Mouse (Mus musculus): ENCODE data around the gene Olfr1393.
"Not testable (repeated sequence)": the region's sequence is repeated elsewhere in the genome, so short reads cannot be mapped to it uniquely, and the experiment has no call there.

Gene Olfr1393

DNA sequence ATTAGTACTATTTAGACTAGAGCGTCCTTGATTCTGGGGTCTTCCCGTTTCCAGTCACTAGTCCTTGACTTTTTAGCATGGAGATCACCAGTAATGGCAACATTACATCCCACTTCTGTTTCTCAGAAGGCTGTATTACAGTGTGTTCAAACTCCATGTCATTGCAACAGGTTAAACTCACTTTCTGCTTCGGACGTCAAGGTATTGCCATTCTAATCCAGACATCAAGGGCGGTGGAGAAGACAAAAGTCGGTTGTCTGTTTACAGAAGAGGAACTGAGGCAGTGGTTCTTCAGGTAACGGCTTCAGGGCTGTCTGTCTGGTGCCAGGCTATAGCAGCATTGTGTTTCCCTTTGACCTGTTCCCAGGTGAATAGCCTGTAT lies 26.7 kb upstream of the Olfr1393 start:
- DNase-seq (ENCODE audit: low spot score), result no peak

DNA sequence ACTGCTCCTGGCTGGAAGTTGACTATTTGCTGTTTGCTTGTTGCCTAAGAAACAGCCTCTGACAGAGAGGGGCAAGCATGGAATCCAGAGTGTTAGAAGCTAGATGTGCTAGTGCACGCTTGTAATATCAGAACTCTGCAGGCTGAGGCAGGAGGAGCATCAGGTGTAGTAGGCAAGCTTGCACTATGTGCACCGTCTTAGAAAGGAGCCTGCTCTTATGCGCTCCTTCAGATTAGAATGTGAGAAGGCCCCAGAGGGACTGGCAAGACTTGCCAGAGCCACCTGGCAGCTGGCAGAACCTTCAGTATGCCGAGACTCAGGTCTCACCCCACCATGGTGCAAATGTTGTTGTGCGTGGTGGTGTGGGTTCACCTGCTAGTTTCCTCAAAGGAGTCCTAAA lies 26.1 kb upstream of the Olfr1393 start:
- no peak for DNase-seq (ENCODE audit: low spot score)

DNA sequence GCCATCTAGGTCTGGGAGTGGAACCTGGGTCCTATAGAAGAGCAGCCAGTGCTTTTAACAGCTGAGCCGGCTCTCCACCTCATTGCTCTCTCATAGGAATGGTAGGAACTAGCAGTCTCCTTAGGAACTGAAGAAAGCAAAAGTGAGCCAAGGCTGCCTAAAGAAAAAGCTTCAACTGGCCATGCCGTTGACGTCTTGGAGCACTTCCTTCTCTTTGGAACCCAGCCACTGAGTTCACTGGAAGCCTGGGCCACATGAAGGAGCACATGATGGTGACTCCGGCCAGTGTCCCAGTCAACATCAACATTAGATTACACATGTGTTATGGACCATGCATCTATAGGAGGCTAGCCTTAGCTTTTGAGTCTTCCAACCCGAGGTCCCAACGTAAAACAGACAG lies 25.1 kb upstream of the Olfr1393 start:
- DNase-seq (ENCODE audit: low spot score), result no peak

DNA sequence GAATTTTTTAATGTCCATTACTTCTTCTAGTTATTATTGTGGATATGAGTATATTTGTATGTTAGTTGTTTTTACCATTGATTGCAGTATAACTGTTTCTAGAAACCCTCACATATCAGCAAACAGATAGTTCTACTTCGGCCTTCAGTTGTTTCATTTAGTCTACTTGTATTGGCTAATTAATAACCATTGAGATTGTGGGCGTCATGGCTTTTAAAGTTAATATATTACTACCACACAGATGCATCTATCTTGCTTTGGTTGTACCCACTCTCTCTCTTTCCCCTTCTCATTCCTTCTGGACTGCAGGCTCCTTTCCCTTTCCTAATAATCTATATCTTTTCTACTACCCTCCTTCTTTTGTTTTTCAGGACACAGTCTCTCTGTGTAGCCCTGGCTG lies 18.8 kb upstream of the Olfr1393 start:
- no peak for DNase-seq (ENCODE audit: low spot score)

DNA sequence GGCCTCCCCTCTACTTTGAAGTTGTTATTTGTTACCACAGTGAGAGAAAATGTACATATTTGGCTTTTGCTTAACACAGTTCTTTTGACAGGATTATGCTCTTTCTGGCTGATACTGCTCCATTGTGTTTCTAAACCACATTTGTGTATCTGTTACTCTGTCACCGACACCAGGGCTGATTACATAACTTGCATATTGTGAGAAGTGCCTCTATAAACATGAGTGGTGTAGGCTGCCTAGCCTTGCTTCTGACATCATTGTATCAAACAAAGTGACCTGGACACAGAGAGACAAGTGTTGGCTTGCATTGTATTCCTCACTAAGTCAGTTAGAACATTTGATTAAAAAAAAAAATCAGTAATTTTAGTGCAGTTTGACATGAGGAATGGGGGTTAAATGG lies 18.3 kb upstream of the Olfr1393 start:
- no peak for DNase-seq (ENCODE audit: low spot score)

DNA sequence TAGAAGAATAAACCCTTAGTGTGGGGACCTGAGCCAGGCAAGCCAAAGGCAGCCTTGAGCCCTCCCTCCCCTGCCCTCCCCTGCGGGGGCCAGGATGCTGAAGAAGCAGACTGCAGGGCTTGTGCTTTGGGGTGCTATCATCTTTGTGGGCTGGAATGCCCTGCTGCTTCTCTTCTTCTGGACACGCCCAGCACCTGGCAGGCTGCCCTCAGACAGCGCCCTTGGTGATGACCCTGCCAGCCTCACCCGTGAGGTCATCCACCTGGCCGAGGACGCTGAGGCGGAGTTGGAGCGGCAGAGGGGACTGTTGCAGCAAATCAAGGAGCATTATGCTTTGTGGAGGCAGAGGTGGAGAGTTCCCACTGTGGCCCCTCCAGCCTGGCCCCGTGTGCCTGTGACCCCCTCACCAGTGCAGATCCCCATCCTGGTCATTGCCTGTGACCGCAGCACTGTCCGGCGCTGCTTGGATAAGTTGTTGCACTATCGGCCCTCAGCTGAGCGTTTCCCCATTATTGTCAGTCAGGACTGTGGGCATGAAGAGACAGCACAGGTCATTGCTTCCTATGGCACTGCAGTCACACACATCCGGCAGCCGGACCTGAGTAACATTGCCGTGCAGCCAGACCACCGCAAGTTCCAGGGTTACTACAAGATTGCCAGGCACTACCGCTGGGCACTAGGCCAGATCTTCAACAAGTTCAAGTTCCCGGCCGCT lies 17.3 kb upstream of the Olfr1393 start:
- peak; percentile 59 for DNase-seq (ENCODE audit: low spot score)

DNA sequence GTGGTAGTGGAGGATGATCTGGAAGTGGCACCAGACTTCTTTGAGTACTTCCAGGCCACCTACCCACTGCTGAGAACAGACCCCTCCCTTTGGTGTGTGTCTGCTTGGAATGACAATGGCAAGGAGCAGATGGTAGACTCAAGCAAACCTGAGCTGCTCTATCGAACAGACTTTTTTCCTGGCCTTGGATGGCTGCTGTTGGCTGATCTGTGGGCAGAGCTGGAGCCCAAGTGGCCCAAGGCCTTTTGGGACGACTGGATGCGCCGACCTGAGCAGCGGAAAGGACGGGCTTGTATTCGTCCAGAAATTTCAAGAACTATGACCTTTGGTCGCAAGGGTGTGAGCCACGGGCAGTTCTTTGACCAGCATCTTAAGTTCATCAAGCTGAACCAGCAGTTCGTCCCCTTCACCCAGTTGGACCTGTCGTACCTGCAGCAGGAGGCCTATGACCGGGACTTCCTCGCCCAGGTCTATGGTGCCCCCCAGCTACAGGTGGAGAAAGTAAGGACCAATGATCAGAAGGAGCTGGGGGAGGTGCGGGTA lies 16.7 kb upstream of the Olfr1393 start:
- DNase-seq (ENCODE audit: low spot score), result no peak

DNA sequence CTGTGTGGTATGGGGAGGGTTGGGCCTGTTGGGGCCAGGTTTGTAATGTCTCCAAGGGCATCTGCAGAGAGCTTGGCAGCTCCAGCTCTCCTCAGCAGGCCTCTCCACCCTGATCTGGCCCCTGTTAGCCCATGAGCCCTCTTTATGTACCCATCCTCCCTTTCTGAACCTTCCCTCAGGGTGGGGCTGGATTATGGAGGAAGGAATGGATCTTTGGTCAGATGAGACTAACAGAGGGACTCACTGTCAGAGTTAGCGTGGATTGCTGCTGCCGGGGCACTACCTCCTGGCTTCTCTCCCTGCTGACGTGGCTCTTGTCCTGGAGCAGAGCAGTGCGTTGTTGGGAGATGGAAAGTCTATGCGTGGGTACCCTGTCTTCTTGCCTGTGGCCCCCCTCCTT lies 15.8 kb upstream of the Olfr1393 start:
- no peak for DNase-seq (ENCODE audit: low spot score)

DNA sequence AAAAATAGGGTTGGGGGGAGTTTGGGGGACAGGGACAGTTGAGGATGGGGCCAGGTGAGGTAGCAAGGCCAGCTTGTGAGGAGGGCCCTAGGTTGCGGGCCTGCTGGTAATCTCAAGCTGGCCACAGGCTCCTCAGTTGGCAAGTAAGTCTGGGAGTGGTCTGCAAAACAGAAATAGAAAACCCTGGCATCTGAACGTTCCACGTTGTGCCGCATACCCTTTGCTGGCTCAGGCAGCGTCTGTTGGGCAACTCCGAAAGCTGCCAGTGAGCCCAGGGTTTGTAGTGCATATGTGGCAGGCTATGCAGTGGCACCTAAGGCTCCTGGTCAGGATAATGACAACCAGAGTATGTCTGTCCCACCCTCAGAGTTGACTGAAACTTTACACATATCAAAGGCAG lies 15.0 kb upstream of the Olfr1393 start:
- DNase-seq (ENCODE audit: low spot score), result no peak

DNA sequence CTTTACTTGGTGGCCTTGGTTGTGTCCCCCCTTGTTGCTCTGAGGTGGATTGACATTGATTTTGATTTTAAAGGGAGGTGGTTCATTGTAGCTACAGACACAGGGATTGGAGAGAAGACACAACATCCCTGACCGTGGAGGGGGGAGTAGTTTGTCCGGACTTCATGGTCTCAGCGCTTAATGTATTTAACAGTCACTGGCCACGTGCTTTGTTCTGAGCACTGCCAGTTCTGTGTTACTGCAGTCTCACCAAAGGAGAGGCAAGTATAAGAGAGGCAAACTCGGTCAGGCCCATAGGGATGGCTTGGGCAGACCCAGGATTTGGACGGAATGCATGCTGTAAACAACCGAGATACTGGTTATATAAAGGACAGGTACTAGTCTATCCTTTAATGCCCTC lies 14.0 kb upstream of the Olfr1393 start:
- DNase-seq (ENCODE audit: low spot score), result no peak

DNA sequence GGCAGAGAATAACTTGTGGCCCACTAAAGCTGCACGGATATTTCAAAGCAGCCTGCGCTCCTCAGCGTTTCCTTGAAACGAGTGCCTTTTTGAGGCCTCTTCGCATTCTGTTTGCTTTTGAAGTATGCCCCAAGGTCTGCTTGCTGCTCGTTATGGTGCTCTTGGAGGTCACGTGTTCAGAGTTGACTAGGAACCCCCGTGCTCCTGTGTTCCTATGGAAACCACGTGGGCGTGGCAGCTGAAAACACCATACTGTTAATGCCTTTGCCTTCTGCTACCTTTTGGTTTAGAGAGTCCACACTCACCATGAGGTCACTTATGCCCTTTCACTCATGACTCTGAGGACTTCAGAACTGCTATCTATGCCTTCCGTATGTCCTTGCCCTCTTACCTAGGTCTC lies 13.5 kb upstream of the Olfr1393 start:
- DNase-seq (ENCODE audit: low spot score), result no peak

DNA sequence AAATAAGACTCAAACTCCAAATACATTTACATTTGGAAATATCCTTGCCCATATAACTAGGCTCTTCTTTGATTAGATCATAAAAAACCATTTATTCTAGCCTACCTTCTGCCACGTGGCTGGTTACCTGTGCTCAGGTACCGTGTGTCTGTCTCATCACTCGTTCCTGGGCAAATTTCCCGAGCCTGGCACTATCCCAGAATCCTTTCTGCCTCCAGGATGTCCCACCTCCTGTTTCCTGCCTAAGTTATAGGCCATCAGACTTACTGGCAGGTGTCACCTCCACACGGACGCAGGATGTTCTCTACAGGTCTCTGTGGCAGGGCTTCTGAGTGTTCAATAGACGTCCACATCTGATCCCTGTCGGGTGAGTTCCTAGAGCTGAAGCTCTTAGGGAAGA lies 13.0 kb upstream of the Olfr1393 start:
- DNase-seq (ENCODE audit: low spot score), result no peak

DNA sequence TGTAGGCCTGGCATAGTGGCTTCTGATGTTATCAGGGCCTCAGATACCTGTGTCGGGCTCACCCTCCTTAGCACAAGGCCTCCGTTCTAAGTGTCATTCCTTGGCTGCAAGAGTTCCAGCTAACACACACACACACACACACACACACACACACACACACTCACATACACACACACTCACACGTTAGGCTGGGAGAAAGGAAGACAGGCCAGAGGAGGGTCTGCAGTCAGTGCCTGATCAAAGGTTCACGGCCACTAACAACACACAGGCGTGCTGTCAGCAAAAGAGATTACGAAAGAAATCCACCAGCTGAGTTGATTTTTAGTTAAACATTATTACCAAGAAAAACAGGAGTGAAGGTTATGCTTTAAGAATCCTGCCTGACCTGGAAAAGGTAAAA lies 11.4 kb upstream of the Olfr1393 start:
- DNase-seq (ENCODE audit: low spot score), result no peak

DNA sequence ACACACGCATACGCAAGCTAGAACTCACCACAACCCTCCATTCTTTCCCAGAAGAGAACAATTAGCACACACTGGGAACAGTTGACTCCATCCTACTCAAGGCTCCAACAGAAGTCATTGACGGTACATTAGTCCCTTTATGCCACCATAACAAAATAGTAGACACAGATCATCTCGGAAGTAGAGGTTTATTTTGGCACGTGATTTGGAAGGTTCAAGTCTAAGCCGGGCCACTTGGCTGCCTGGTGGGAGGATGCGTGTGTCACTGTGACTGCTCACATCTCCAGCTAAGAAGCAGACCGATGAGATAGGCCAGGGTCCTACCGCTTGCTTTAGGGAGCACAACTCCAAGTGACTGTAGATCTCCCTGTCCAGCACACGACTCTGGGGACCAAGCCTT lies 10.8 kb upstream of the Olfr1393 start:
- no peak for DNase-seq (ENCODE audit: low spot score)

DNA sequence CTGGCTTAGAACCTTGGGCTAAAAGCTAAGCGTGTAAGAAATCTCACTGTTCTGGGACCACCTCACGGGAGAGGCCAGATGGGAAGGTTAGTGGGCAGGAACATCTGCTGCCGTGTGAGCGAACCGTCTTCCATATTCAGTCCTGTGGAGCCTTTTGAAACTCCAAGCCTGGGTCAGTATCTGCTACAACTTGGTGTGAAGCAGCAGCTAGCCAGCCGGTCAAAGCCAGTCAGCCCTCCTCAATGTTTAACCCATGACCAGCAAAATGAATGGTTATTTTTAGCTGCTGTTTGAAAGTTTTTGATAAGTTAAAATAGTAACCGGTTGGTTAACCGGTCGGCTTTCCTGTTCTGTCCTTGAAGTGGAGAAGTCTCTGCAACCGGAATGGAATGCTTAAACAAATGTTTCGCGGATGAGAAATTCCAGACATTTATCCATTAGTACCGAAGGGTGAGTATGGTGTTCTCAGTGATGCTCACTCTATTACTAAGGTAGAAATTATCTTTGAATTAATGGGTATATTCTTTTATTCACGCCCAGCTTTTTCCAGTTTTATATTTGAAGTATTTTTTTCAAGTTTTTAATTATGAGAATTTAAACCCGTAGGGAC lies 10.0 kb upstream of the Olfr1393 start:
- no peak for DNase-seq (ENCODE audit: low spot score)

DNA sequence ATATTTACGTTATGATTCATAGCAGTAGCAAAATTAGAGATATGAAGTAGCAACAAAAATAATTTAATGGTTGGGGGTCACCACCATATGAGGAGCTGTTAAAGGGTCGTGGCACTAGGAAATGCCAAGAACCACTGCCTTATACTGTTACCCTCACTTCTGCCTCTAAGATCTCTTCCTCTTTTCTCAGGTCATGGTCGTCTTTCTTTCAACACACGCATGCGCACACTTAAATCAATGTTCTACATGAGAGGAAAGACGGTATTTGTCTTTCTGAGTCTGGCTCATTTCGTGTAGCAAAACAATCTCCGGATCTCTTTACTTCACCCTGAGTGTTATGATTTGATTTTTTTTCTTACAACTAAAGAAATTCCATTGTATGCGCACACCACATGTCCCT lies 8.3 kb upstream of the Olfr1393 start:
- no peak for DNase-seq (ENCODE audit: low spot score)

DNA sequence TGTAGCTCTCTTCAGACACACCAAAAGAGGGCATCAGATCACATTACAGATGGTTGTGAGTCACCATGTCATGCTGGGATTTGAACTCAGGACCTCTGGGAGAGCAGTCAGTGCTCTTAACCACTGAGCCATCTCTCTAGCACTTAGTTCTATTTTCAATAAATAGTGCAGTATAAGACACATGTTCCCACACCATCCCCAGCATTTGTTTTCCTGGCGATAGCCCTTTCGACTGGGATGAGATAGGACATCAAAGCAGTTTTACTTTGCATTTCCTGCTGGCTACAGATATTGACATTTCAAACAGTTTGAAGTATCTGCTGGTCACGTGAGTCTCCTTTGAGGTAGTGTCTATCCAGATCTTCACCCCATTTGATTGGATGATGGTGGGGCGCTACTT lies 7.7 kb upstream of the Olfr1393 start:
- DNase-seq (ENCODE audit: low spot score), result no peak

DNA sequence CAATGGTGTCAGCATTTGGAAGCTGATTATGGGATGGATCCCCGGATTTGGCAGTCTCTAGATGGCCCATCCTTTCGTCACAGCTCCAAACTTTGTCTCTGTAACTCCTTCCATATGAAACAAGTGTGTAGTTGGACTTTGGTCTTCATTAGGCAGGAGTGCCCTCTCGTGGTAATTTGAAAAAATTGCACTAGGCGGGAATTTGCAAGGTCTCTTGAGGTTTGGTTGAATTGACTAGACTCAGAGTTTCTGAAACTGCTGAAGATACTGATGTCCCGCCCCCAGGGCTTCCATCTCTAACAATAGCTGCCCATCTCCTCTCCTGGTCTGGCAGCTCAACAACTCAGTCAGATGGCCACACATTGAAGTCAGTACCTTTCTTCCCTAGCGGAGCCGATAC lies 6.8 kb upstream of the Olfr1393 start:
- DNase-seq (ENCODE audit: low spot score), result no peak

DNA sequence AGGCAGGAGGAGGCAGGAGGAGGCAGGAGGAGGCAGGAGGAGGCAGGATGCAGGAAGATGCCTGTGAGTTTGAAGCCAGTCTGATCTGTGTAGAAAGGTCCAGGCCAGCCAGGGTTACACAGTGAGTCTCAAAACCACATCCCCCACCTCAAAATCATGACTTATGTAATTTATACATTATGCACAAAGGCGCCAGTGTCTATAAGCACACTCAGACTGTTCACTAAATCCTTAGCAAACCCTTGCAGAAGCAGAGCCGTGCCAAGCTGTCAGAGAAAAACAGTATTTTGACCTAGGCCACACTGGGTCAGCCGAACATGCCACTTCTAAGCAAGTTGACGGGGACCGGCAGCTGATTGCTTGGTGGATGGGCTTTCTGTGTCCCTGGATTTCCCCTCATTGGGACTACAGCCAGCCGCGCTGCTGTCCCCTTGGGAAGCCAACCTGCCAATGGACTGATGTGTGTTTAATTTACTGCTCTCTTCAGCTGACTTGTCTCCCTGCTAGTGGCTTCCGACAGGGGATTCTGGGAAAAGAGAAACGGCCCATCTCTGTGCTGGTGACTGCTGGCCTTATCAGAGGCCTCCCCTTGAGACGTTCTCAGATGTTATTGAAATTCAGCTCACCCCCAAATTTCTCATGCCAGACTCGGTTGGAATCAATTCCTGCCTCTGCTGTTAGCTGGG lies 4.1 kb upstream of the Olfr1393 start:
- DNase-seq (ENCODE audit: low spot score), result no peak

DNA sequence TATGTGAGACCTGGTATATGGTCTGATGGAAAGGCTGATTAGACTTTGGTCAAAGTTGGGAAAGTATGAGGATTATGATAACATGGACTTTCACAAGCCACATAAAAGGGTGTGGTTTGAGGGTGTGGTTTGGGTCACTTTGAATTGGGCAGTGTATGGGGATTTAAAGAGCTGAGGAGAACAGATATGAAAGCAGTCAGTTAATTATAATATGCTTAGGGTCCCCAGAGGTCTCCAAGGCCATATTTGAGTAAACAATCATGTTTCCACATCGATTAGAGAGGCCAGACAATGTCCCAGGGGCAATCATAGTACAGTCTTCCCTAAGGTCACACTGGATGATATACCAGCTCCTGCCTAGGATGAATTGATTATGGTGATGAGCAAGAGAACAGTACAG lies 6.9 kb downstream of the Olfr1393 start, which contains the start of gene Olfr1392:
Olfr1392 (plus strand) TSS at position 301 of the 400 bp plus-strand sequence.
- DNase-seq (ENCODE audit: low spot score), result not testable (repeated sequence)

DNA sequence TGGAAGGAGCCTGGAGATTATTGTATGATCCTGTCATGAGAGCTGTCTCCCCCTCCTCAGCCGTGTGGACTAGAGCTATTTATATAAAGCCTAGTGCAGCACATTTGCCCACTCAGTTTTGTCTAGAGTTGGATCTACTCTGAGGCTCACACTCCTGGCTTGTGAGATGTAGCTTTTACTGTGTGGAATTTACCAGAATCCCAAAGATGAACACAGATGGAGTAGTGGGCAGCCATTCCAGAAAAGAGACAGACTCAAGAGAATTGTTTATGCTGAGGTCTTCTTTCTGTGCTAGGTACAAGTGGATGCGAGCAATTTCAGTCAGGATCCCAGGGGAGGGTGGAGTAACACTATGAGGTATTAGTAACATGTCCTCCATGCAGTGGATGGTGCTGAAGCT lies 9.1 kb downstream of the Olfr1393 start:
- DNase-seq (ENCODE audit: low spot score), result no peak

DNA sequence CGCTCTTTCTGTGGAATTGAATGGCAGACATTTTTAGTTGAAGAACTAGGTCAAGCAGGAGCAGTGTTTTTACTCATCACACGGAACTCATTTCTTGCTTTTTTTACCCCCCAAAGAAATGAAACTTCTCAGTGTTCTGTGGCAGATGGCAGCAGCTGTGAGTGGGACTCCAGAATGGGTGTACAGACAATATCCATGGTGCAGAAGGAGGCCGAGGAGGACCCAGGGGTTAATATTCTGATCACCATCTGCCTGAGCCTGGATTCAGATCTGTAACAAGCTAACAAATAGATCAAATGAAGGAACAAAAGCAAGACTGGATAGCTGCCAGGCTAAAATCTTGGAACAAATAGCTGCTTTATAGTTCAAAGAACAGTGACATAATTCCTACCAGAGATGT lies 14.7 kb downstream of the Olfr1393 start:
- DNase-seq (ENCODE audit: low spot score), result no peak

DNA sequence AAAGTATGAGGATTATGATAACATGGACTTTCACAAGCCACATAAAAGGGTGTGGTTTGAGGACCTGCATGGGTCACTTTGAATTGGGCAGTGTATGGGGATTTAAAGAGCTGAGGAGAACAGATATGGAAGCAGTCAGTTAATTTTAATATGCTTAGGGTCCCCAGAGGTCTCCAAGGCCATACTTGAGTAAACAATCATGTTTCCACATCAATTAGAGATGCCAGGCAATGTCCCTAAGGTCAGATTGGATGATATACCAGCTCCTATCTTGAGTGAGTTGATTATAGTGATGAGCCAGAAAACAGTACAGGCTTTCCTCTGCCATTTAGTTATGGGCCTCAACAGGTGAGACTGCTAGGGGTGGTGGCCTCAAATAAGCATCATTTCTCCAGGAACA lies 26.3 kb downstream of the Olfr1393 start, which contains the start of gene Olfr10:
Olfr10 (plus strand) TSS at position 301 of the 400 bp plus-strand sequence.
- DNase-seq (ENCODE audit: low spot score), result no peak
